Mouse (Mus musculus) layer of hippocampus, postnatal 25 days (tissue): ENCODE measurements at regions not wholly inside any gene's neighbourhood (a gene's known extent, or its start where the extent isn't known, plus 50 kb on each side); places are given as distances from the start of the nearest gene placed in this dataset.

Experiments
- DNase-seq, 2 experiments: peaks; one replicate each; pipeline ENCODE4 v3.0.0; 2022; ENCODE audit warnings: mixed read lengths in 2 of 2, low spot score in 1 of 2; ENCODE audit errors: extremely low spot score in 1 of 2

DNA sequence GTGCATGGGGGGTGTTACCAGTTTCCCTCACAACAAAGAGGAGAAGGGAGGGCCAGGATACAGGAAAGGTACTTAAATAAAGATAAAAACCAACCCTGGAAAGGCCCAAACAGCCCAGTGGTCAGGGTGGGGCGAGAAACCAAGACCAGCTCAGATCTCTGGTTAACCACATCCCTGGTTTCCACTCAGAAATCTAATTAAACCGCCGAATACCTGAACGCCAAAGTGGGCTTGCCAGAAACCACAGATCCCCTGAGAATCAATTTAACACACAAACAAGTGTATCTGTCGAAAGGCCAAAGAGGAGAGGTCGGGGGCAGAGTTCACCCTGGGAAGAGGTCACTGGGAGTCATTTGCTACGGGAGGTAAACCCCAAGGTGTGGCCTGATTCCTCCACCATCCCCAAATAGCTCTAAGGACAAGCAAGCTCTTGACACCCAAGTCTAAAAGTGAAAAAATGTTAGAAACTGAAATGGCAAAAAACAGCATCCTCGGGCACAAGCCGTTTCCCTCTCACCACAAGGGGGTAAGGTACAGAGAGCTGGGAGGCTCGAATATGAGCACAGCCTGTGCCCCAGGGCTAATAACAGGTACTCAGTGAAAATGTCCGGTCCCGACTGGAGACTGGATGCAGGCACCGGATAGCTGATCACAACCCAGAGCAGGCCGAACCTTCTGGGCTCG, 412.3 kb downstream of the Sox9 start:
- no peak for DNase-seq
